Mouse (Mus musculus) heart, adult 2 months (tissue): ENCODE measurements around the gene 1810009A15Rik.

Experiments
- CTCF ChIP-seq: fragments of 200-600 bp; IDR thresholded peaks from 2 replicates; pipeline ENCODE4 v1.8.1; 2022; ENCODE audit warnings: antibody characterized with exemption, mild to moderate bottlenecking, moderate library complexity
- EP300 ChIP-seq: fragments of 200-500 bp; IDR thresholded peaks from 2 replicates; pipeline ENCODE4 v1.6.1; 2011; ENCODE audit warnings: low read depth, low read length, control low read depth; ENCODE audit not compliant: insufficient read depth
- POLR2A ChIP-seq: fragments of 200-500 bp; IDR thresholded peaks from 2 replicates; pipeline ENCODE4 v1.6.1; 2011; ENCODE audit warnings: mild to moderate bottlenecking, low read depth, low read length, control low read depth; ENCODE audit not compliant: insufficient read depth

GRCm38 (mm10) chr19:8930771-8931170 is 42.1 kb downstream of the 1810009A15Rik start:
- TF ChIP-seq CTCF, result no peak
- no peak for TF ChIP-seq POLR2A
- TF ChIP-seq EP300, result no peak
